Mouse (Mus musculus): ENCODE data around the gene Tbc1d4.

Gene Tbc1d4

DNA sequence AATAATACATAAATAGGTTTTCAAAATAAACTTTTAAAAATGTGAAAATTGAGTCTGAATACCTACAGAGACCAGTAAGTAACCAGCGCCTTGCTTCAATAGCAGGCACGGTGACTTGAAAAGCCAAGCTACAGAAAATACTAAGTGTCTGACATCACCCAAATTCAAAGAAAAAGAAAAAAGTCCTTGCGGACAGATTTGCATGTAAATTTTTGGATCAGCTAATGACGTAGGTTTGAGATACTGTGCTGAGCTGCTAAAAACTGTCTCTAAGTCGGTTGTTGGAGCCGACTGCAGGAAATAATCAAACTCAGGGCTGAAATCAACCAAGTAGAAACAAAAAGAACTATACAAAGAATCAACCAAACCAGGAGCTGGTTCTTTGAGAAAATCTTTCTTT, 107.1 kb downstream of the Tbc1d4 start:
- no peak for DNase-seq (ENCODE audit: low spot score in 2 of 2)

DNA sequence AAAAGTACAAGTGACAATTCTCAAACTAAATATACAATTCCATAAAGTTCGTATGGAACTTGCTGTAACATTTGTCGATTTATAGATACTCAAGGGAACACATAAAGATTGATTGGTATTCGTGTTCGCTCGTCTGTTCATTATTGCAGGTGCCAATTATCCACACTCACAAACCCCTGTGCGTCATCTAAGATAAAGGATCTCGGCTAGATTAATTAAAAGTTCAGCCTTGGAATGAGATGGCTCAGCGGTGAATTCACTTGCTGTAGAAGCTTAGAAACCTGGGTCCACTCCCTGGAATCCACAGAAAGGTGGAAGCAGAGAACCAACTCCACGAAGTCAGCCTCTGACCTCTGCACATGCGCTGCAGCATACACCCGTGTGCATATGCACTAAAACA, 107.5 kb downstream of the Tbc1d4 start:
- no peak for DNase-seq (ENCODE audit: low spot score in 2 of 2)

GRCm38 (mm10) chr14:101500826-101501225, 108.2 kb downstream of the Tbc1d4 start:
- no peak for DNase-seq (ENCODE audit: low spot score in 2 of 2)

- no peak for DNase-seq (ENCODE audit: low spot score in 2 of 2)
Observed at GRCm38 (mm10) chr14:101499838-101500237, 109.2 kb downstream of the Tbc1d4 start.

DNA sequence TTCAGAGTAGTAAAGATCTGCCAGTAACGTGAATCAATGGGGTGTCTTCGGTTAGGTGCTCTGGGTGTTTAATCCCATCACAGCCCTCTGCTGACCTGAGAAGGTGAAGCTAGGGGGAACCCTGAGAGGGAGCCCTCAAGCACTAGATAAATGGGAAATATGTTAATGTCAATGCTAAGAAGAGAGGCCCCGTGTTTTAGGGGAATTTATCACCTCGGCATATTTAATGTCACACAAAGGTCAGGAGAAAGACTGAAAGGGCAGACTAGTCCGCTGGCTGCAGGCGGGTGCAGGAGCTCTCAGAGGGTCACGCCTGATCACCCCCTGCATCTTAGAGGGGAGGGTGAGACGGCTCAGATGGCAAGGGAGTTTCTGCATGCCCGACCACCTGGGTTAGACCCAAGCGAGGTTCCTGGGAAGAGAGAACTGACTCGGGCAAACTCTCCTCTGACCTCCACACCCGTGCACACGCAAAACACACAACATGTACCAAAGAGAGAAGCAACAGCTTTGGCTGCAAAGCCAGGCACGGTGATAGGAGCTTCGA, 120.7 kb downstream of the Tbc1d4 start:
- no peak for DNase-seq (ENCODE audit: low spot score in 2 of 2)

DNA sequence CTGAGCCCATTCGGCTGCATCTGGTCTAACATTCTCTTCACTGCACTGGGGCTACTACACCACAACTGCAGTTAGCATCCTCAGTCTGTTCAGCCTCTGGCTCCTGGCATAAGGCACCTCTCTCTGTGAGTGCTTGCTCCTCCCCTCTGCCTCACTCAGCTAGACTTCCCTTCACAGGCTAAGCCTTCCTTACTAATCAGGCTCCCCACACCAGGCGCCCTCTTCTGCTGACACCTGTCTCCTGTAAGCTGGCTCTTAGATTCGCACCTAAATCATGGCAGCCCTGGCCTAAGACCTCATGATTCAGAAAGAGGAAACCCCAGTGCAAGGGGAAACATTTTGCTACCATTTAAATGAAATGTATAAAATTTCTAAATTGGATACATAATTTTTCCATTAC, 122.4 kb downstream of the Tbc1d4 start:
- DNase-seq (ENCODE audit: low spot score in 2 of 2), result no peak

DNA sequence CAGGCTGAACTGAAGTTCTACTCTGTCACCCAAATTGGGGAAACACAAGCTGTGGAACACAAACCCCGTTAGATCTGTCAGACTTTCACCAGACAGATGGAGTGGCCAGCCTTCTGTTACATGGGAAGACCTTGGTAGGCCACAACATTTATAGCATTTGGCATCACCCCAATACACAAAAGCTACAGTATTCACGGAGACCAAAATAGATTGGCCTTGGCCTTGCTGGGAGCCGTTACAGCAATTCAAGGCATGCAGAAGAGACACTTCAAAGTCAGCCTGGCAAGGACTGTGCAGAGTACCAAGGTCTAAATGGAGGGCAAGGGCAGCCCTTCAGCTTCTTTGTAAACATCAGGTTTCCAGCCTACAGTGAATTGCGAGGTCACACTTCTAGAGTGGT, 125.8 kb downstream of the Tbc1d4 start:
- no peak for DNase-seq (ENCODE audit: low spot score in 2 of 2)

GRCm38 (mm10) chr14:101482270-101482669, 126.7 kb downstream of the Tbc1d4 start:
- peak in 1 of 2 experiments; percentile 14 for DNase-seq (ENCODE audit: low spot score in 2 of 2)

- no peak for DNase-seq (ENCODE audit: low spot score in 2 of 2)
Observed at GRCm38 (mm10) chr14:101481165-101481564, 127.8 kb downstream of the Tbc1d4 start.

- DNase-seq (ENCODE audit: low spot score in 2 of 2), result no peak
Observed at GRCm38 (mm10) chr14:101480541-101480940, 128.4 kb downstream of the Tbc1d4 start.

DNA sequence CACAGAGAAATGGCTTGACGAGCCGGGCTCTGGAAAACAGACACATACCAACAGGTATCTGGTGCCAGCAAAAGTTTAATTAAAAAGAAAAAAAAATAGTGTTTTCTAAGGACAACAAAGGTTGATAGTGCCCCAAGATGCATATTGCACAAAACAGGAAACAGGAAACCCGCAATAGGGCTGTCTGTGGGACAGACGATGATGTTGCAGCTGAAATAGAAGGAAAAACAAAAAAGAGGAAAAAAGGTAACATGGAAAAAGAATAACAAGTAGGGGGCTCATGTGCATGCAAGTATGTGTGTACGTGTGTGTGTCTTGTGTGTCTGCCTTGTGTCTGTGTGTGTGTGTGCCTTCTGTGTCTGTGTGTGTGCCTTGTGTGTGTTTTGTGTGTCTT, 131.2 kb downstream of the Tbc1d4 start:
- no peak for DNase-seq (ENCODE audit: low spot score in 2 of 2)

GRCm38 (mm10) chr14:101477081-101477826, 131.7 kb downstream of the Tbc1d4 start:
- no peak for DNase-seq (ENCODE audit: low spot score in 2 of 2)

GRCm38 (mm10) chr14:101469475-101470093, 139.4 kb downstream of the Tbc1d4 start:
- no peak for DNase-seq (ENCODE audit: low spot score in 2 of 2)

- no peak for DNase-seq (ENCODE audit: low spot score in 2 of 2)
Observed at GRCm38 (mm10) chr14:101468143-101468542, 140.8 kb downstream of the Tbc1d4 start.

GRCm38 (mm10) chr14:101467532-101467931, 141.5 kb downstream of the Tbc1d4 start:
- no peak for DNase-seq (ENCODE audit: low spot score in 2 of 2)

- no peak for DNase-seq (ENCODE audit: low spot score in 2 of 2)
Observed at GRCm38 (mm10) chr14:101466521-101466920, 142.5 kb downstream of the Tbc1d4 start.

DNA sequence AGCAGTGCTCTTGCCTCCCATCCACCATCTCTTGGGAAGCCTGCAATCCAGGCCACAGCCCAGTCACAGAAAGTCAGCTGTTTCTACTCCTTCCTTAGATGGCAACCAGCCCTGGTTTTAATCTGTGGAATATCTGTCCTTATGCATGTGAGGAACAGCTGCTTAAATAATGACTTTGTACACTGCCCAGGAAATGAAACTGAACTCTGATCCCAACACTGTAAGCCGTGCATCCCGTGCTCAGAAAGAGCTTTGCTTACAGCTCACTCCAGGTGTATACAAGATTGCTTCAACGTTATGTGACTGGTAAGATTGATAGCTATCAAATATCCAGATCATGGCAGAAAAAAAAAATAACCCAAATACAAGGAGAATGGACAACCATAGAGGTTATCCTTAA, 143.1 kb downstream of the Tbc1d4 start:
- DNase-seq (ENCODE audit: low spot score in 2 of 2), result no peak

DNA sequence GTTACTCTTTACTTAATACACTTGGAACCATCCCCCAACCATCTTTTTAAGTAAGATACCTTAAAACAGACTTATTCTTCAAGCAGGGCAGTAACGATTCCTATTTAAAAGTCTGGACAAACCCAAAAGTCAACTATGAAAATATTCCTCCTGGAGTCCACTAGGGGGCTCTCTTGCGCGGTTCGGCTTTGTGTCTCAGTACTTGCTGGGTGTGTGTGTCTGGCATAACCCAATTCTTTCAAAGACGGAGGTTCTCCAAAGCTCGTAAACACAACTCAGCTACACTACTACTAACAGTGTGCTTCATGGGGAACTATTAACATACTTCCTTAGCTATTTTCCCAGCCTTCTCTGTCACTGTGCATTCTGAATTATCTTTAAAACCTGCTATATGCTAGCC, 148.2 kb downstream of the Tbc1d4 start:
- peak; percentile 27 to 33 for DNase-seq (ENCODE audit: low spot score in 2 of 2)

DNA sequence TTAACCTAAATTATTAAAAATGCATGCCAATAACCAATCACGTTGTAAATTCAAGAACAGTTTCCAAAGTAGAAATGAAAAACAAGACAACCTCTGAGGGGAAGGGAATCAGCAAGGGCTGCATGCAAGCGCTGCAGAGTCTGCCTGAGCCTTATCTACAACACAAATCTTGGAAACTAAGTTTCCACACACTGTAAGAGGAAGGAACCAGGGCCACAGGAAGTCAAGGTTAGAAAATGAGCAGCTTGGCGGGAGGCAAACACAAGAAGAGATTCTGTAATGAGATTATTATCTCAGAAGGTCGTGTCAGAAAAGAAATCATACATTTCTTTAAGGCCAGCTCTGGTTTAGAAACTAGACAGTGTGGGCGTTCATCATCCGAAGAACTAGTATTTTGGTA, 156.1 kb downstream of the Tbc1d4 start:
- no peak for DNase-seq (ENCODE audit: low spot score in 2 of 2)

DNA sequence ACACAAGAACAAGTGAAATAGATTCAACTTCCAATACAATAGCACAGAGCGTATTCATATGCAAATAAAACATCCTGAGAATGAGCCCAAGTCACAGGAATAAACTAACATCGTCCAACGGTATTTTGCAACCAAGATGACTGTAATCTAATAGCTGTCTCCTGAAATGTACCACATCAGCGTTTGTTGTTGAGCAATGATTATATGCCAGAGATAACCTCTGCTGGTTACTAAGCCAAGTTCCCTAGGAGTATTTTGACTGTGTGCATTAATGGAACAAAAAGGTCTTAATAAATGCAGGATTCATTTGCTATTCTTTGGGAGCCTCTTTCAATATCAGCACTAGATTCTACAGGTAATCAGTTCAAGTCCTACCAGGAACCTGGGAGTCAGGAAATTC, 161.1 kb downstream of the Tbc1d4 start:
- DNase-seq (ENCODE audit: low spot score in 2 of 2), result no peak

DNA sequence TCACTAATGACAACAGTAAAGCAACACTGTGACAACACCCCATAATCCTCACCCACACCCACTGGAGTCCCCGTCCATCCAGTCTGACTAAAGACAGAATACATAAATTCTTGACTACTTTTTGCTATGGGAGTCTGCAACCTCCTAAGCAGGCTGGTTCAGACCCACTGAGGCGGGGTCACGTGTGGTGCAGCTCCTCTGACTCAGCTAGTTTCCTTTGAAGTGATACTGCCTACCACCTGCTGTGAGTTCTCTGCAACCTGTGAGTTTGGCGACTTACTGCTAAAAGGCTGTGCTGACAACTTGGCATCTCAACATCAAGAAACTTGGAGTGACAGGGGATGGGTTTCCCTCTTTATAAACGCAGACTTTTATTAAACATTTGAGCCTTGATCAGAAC, 163.8 kb downstream of the Tbc1d4 start:
- DNase-seq (ENCODE audit: low spot score in 2 of 2), result no peak

DNA sequence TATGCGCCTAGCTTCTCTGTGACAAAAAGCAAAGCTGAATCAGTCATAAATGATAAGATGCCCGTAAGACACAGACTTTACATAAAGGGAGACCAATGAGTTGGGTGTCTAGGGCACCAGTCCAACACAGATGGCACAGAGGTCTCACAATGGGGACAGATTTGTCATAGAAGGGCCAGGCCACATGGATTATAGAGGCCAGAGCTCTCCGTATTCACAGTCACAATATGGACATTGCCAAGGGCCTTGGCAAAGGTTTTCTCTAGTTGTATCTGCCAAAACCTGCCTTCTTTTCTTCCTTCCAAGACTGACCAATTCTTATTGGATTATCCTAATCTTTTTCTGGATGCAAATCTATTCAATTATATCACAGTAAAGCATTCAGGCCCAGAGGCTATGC, 171.1 kb downstream of the Tbc1d4 start:
- no peak for DNase-seq (ENCODE audit: low spot score in 2 of 2)

DNA sequence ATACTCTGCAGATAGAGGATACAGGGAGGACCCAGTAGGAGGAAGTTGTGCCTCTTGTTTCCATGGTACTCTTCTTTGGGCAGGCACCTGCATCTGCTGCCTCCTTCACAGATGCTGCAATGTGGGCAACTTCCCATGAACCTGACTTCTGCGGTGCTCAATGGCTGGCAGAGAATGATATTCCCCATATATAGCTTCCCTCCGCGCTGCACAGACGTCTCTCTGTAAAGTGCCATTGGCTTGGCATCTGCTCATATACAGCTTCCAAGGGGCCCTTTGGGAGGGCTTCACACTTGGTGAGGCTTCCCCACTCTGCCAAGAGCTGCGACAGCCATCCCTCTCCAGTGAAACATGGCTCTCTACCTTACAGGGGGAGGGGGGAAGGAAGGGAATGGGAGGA, 178.5 kb downstream of the Tbc1d4 start:
- no peak for DNase-seq (ENCODE audit: low spot score in 2 of 2)
